Mouse (Mus musculus) bone marrow, adult 2 months (tissue): ENCODE data around the gene Ap5z1.
A peak's percentile ranks its signal among the peaks of the same experiment; 100 is the strongest.

Experiments
- CTCF ChIP-seq: fragments of 200-500 bp; IDR thresholded peaks from 2 replicates; pipeline ENCODE4 v1.5.1; 2011; ENCODE audit warnings: low read length, control low read depth; ENCODE audit not compliant: control insufficient read depth, insufficient read depth
- POLR2A ChIP-seq: fragments of 200-500 bp; IDR thresholded peaks from 2 replicates; pipeline ENCODE4 v1.6.1; 2011; ENCODE audit warnings: low read depth, mild to moderate bottlenecking, control low read depth, low read length, borderline replicate concordance; ENCODE audit not compliant: control insufficient read depth

DNA sequence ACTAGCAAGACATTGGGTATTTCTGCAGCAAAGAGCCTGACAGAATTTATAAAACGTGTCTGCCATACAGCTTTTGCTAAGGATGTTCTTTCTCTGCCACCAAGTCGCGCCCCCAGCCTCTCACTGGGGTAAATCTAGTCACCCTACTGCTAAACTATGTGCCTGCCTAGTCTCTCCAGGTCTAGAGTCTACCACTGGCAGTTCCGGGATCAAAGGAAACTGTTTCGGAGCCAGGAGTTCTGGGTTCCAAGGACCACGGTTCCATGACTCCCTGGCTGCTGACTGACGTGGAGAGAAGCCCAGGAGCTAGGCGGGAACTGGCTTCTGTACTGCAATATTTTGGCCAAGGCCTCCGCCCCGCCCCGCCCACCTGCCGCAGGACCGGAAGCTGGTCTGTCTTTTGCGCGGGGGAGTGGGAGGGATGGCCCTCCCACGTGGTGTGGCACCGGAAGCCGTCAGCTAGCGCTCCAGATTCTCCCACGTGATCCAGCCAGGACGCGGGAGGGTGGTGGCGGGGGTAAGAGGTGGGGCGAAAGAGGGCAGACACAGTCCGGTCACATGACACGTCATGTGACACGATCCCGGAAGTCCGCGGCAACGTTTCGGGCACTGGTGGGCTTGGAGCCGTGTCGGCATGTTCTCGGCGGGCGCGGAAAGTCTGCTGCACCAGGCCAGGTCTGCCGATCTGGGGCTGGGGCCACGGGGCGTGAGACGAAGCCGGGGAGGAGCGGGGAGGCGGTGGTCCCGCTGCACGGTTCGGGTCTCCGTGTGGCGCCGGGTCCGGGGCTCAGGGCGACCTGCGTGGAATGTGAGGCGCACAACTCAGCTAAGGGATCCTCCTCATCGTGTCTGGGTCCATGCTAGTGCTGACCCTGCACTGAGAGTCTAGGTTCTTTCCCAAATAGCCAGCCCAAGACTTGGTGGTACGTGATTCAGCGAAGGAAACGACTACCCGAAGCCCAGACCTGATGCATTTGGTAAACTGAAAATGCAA, at the start of gene Ap5z1:
- TF ChIP-seq CTCF (no peak), POLR2A (peak; percentile 74)
